Mouse (Mus musculus) layer of hippocampus, adult 2 months (tissue): ENCODE measurements around the gene Slit3. TPM values are rescaled to one million over a fixed set of nuclear protein-coding genes. Genes with fewer than 3 reads are reported as not detected.

ENCODE experiments used
- DNase-seq, 2 experiments: peaks; one replicate each; pipeline ENCODE4 v3.0.0; 2022; ENCODE audit warnings: low spot score in 2 of 2
- H3K27ac ChIP-seq: fragments of 200-600 bp; 2 replicates; pipeline ENCODE4 v1.8.1; 2022
- H3K4me3 ChIP-seq: fragments of 200-600 bp; 2 replicates; pipeline ENCODE4 v1.8.1; 2022; ENCODE audit warnings: mild to moderate bottlenecking
- CTCF ChIP-seq: fragments of 200-600 bp; conservative IDR thresholded peaks from 2 replicates; pipeline ENCODE4 v1.8.1; 2022; ENCODE audit warnings: antibody characterized with exemption, mild to moderate bottlenecking, moderate library complexity
- total RNA-seq, 2 experiments: library from RNA; stranded (reverse); gene quantifications; 2 replicates each; pipeline ENCODE4 v1.2.3; 2021

Gene Slit3
- total RNA-seq, 2 experiments from 2014 or later, result 98.9 to 106 TPM

- TF ChIP-seq CTCF, result no peak
- Histone ChIP-seq H3K4me3 (no peak overlapping the region), H3K27ac (no peak overlapping the region)
- DNase-seq, result no peak
Measured at GRCm38 (mm10) chr11:35655836-35656235, 534.8 kb downstream of the Slit3 start.

GRCm38 (mm10) chr11:35657582-35657981, 536.6 kb downstream of the Slit3 start:
- no peak overlapping the region for H3K27ac ChIP-seq
- DNase-seq, result no peak
- TF ChIP-seq CTCF, result no peak
- no peak overlapping the region for H3K4me3 ChIP-seq

DNA sequence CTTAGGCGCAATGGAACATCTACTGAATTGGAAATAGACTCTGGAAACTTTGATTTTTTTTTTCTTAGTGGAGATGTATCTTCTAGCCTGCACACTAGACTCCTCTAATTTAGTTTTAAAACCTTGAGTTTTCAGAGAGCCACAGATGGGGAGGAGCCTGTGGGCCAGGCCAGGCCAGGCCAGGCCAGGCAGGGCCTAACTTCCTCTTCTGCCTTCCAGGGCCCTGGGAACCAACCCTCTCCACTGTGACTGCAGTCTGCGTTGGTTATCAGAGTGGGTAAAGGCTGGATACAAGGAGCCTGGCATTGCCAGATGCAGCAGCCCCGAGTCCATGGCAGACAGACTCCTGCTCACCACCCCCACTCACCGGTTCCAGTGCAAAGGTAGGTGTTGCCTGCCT, 539.9 kb downstream of the Slit3 start:
- DNase-seq, result no peak
- H3K4me3 ChIP-seq, result no peak overlapping the region
- no peak for TF ChIP-seq CTCF
- peak overlapping the region; percentile 29; the same call in 1 of the 2 replicates for H3K27ac ChIP-seq

DNA sequence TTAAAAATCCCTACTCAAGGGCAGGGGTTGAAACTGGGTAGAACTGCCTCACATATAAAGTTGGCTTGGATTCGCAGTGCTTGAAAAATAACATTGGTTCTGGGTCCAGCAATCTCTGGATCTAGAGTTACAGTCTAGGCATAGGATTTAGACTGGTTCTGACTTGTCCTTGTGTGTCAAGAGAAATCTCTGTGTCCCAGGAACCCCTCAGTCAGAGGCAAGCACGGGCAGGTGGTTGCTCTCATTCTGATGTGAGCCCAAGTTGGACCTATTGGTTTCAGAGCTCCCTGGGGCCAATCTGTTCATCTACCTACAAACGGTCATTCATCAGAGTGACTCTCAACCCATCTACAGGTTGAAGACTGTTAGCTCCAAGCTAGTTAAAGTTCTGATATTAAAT, 541.9 kb downstream of the Slit3 start:
- Histone ChIP-seq H3K4me3 (no peak overlapping the region), H3K27ac (peak overlapping the region; percentile 70; the same call in 1 of the 2 replicates)
- no peak for TF ChIP-seq CTCF
- no peak for DNase-seq

GRCm38 (mm10) chr11:35663661-35664060, 542.6 kb downstream of the Slit3 start:
- DNase-seq, result no peak
- no peak for TF ChIP-seq CTCF
- Histone ChIP-seq H3K4me3 (no peak overlapping the region), H3K27ac (peak overlapping the region; percentile 87)

GRCm38 (mm10) chr11:35664991-35665390, 544.0 kb downstream of the Slit3 start:
- no peak overlapping the region for H3K4me3 ChIP-seq
- H3K27ac ChIP-seq, result peak overlapping the region; percentile 87
- TF ChIP-seq CTCF, result peak; percentile 80
- DNase-seq, result peak; percentile 47 to 60

DNA sequence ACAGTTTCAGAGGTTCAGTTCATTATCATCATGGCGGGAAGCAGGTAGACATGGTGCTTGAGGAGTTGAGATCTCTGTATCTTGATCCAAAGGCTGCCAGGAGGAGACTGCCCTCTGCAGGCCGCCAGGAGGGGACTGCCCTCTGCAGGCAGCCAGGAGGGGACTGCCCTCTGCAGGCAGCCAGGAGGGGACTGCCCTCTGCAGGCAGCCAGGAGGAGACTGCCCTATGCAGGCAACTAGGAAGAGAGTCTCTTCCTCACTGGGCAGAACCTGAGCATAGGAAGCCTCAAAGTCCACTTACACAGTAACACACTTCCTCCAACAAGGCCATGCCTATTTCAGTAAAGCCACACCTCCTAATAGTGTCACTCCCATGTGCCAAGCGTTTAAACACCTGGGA, 546.4 kb downstream of the Slit3 start:
- TF ChIP-seq CTCF, result peak; percentile 77
- Histone ChIP-seq H3K4me3 (no peak overlapping the region), H3K27ac (peak overlapping the region; percentile 87)
- DNase-seq, result no peak

- peak in 1 of 2 experiments; percentile 55 for DNase-seq
- no peak for TF ChIP-seq CTCF
- H3K27ac ChIP-seq, result peak overlapping the region; percentile 87
- H3K4me3 ChIP-seq, result no peak overlapping the region
Measured at GRCm38 (mm10) chr11:35668138-35668537, 547.1 kb downstream of the Slit3 start.

- no peak for TF ChIP-seq CTCF
- Histone ChIP-seq H3K27ac (peak overlapping the region; percentile 87), H3K4me3 (no peak overlapping the region)
- peak; percentile 53 to 73 for DNase-seq
Measured at GRCm38 (mm10) chr11:35668750-35669149, 547.7 kb downstream of the Slit3 start.

GRCm38 (mm10) chr11:35669536-35669935, 548.5 kb downstream of the Slit3 start:
- no peak for TF ChIP-seq CTCF
- DNase-seq, result no peak
- Histone ChIP-seq H3K4me3 (no peak overlapping the region), H3K27ac (peak overlapping the region; percentile 87)

- TF ChIP-seq CTCF, result no peak
- H3K4me3 ChIP-seq, result no peak overlapping the region
- peak overlapping the region; percentile 87 for H3K27ac ChIP-seq
- DNase-seq, result no peak
Measured at GRCm38 (mm10) chr11:35670181-35670580, 549.2 kb downstream of the Slit3 start.

DNA sequence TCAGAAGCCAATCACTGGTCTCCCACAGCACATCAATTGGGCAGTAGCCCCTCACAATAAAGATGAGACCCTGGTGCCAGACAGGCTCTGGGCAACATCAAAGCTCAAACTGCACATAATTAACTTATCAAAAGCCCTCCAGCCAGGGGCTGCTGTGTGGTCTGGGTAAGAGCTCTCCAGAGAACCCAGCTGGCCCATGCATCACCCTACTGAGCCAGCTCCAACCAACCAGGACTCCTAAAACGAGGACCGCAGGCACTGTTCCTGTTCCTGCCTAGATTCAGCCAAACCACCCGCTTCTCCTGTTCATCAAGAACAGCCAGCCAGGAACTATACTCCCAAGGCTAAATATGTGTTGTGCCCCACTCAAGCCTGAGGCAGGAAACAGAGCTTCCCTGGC, 549.7 kb downstream of the Slit3 start:
- H3K27ac ChIP-seq, result peak overlapping the region; percentile 87
- no peak for TF ChIP-seq CTCF
- no peak overlapping the region for H3K4me3 ChIP-seq
- DNase-seq, result no peak

- Histone ChIP-seq H3K27ac (no peak overlapping the region), H3K4me3 (no peak overlapping the region)
- no peak for TF ChIP-seq CTCF
- DNase-seq, result no peak
Measured at GRCm38 (mm10) chr11:35673050-35673449, 552.0 kb downstream of the Slit3 start.

DNA sequence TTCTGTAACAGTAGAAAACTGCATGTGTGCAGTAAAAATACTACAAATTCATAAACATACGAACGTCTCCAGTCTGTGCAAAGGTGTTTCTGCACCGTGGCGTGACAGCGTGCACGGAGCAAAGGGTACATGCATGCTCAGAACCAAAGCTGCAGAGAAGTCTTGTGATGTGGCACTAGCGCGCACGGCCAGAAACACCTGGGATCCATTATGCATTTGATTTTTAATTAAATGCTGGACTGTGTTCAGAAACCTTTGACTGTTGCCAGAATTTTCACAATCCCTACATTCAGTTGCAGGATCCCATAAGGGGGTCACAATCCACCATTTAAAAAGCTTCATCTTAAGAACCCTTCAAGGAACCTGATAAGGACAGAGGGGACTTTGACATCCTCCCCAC, 553.2 kb downstream of the Slit3 start:
- TF ChIP-seq CTCF, result no peak
- no peak for DNase-seq
- no peak overlapping the region for H3K4me3 ChIP-seq
- no peak overlapping the region; the same call in 1 of the 2 replicates for H3K27ac ChIP-seq

DNA sequence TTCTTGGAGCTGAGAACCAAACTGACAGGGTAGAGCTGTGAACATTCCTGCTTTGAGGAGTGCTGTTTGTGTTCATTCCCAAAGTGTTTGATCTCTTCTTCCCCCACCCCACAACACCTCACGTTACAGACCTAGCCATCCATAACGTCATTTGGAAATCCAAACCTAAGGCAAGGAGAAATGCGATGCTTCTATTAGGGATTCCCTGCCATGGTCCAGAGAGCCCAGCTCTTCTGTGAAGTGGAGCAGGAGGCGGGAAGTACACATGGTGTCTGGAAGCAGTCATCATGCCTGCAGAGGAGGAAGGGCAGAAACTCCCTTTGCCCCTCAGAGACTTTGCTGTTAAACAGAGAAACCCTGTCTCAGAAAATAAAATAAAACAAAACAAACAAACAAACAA, 555.7 kb downstream of the Slit3 start:
- peak overlapping the region; percentile 88; the same call in 1 of the 2 replicates for H3K27ac ChIP-seq
- DNase-seq, result no peak
- H3K4me3 ChIP-seq, result no peak overlapping the region
- no peak for TF ChIP-seq CTCF
